Mouse (Mus musculus): ENCODE data around the gene Gpatch3.

Gene Gpatch3

GRCm38 (mm10) chr4:133574070-133574842, at the start of gene Gpatch3:
Gene Gpatch3 (plus strand): TSS chr4:133574745.
- DNase-seq (ENCODE audit: low spot score in 2 of 2): peak; percentile 86 to 89

- DNase-seq (ENCODE audit: low spot score in 2 of 2): no peak
These were observed 46.8 kb upstream of the Gpatch3 start for GRCm38 (mm10) chr4:133527788-133528187.

- DNase-seq (ENCODE audit: low spot score in 2 of 2): no peak
These were observed 41.8 kb upstream of the Gpatch3 start for GRCm38 (mm10) chr4:133532777-133533176.

GRCm38 (mm10) chr4:133536081-133536480, 38.5 kb upstream of the Gpatch3 start:
- no peak for DNase-seq (ENCODE audit: low spot score in 2 of 2)

GRCm38 (mm10) chr4:133536652-133537051, 37.9 kb upstream of the Gpatch3 start:
- no peak for DNase-seq (ENCODE audit: low spot score in 2 of 2)

- DNase-seq (ENCODE audit: low spot score in 2 of 2): peak; percentile 81 to 96
These were observed 29.0 kb upstream of the Gpatch3 start, which contains the start of gene Nudc for GRCm38 (mm10) chr4:133545272-133546231. Gene Nudc (minus strand): TSS chr4:133545996.

GRCm38 (mm10) chr4:133552029-133552428, 22.5 kb upstream of the Gpatch3 start:
- no peak for DNase-seq (ENCODE audit: low spot score in 2 of 2)

GRCm38 (mm10) chr4:133552768-133553447, 21.6 kb upstream of the Gpatch3 start, which contains the start of gene Nr0b2:
Gene Nr0b2 (plus strand): TSS chr4:133553376.
- no peak for DNase-seq (ENCODE audit: low spot score in 2 of 2)

- DNase-seq (ENCODE audit: low spot score in 2 of 2): no peak
These were observed 20.9 kb upstream of the Gpatch3 start for GRCm38 (mm10) chr4:133553448-133554330.

- DNase-seq (ENCODE audit: low spot score in 2 of 2): no peak
These were observed 17.4 kb upstream of the Gpatch3 start for GRCm38 (mm10) chr4:133557041-133557717.

GRCm38 (mm10) chr4:133559846-133560245, 14.7 kb upstream of the Gpatch3 start:
- no peak for DNase-seq (ENCODE audit: low spot score in 2 of 2)

- DNase-seq (ENCODE audit: low spot score in 2 of 2): no peak
These were observed 12.9 kb upstream of the Gpatch3 start for GRCm38 (mm10) chr4:133561622-133562021.

GRCm38 (mm10) chr4:133563123-133563571, 11.4 kb upstream of the Gpatch3 start:
- no peak for DNase-seq (ENCODE audit: low spot score in 2 of 2)

- DNase-seq (ENCODE audit: low spot score in 2 of 2): no peak
These were observed 7.3 kb upstream of the Gpatch3 start for GRCm38 (mm10) chr4:133567251-133567650.

GRCm38 (mm10) chr4:133569291-133570065, 5.1 kb upstream of the Gpatch3 start:
- no peak for DNase-seq (ENCODE audit: low spot score in 2 of 2)

GRCm38 (mm10) chr4:133570066-133570466, 4.5 kb upstream of the Gpatch3 start:
- no peak for DNase-seq (ENCODE audit: low spot score in 2 of 2)

GRCm38 (mm10) chr4:133574843-133575202, 278 bp downstream of the Gpatch3 start:
- no peak for DNase-seq (ENCODE audit: low spot score in 2 of 2)

GRCm38 (mm10) chr4:133577983-133578382, 3.4 kb downstream of the Gpatch3 start:
- DNase-seq (ENCODE audit: low spot score in 2 of 2): no peak

GRCm38 (mm10) chr4:133583690-133584058, 9.1 kb downstream of the Gpatch3 start:
- DNase-seq (ENCODE audit: low spot score in 2 of 2): no peak

Measured in urinary bladder, adult 18-20 months (tissue).